ENCODE assay signal across 8 mouse cellular contexts in the genomic region with DNA sequence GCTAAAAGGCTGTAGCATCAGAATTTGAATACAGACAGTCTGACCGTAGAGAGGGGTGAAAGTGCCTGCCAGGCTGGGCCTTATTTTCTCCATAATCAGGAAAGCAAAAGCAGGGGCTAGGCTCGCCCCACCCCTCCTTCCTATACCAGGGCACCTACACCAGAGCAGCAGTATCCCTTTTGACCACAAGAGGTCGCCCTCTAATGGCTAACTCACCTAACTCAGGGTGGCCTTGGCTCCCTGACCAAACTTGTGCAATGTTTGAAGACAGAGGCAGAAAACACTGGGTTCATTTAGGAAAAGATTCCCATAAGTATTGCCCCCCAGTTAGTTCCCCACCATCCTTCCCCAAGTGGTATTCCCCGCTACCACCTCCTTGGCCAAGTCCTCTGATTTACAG. TPM values are rescaled to one million over a fixed set of nuclear protein-coding genes. Genes with fewer than 3 reads are reported as not detected.
A peak's percentile ranks its signal among the peaks of the same experiment; 100 is the strongest.
DNase-seq lines count a peak whose midpoint lies in the region; ATAC-seq lines count a peak whose summit lies in the region.
"Had no signal": no experiment of that assay in that cellular context is flagged by ENCODE, and none has a peak within 500 bp of the region (broad histone marks: within the 10 kb centered on the region; RNA-seq: fewer than 3 reads in every experiment).

No protein-coding gene starts in this region.

- peak; percentile 58; the same call in 1 of the 2 replicates for ATAC-seq in forebrain, embryonic 16.5 days
- ATAC-seq in midbrain, embryonic 13.5 days, result peak; percentile 71; the same call in 1 of the 2 replicates

- H3K27me3 ChIP-seq in forebrain, embryonic 16.5 days (replicated peaks; ENCODE audit: control insufficient read depth, insufficient read depth, low read length), result no peaks in the 10 kb centered on the region
- no peaks in the 10 kb centered on the region for H3K27me3 ChIP-seq in midbrain, embryonic 13.5 days

- H3K4me3 ChIP-seq in forebrain, embryonic 16.5 days (replicated peaks; ENCODE audit: low read length), result no peak overlapping the region
- no peak overlapping the region for H3K4me3 ChIP-seq in midbrain, embryonic 13.5 days (replicated peaks)
- H3K4me3 ChIP-seq: lung, embryonic 15.5 days had no signal

- H3K4me1 ChIP-seq in forebrain, embryonic 16.5 days (replicated peaks; ENCODE audit: control insufficient read depth, insufficient read depth, low read length), result no peaks in the 10 kb centered on the region; the same call in 1 of the 2 replicates
- 0 out of 2 replicates have a peak, but pooled peaks cover 3% of the 10 kb centered on the region for H3K4me1 ChIP-seq in midbrain, embryonic 13.5 days (replicated peaks)

- peak; percentile 63 for DNase-seq in Muller cell, postnatal 12 days (ENCODE audit: inconsistent ontology term)
- DNase-seq in c-Kit-positive CD71-positive TER-119-positive erythroid progenitor cells, embryonic 14.5 days (ENCODE audit: low spot score), result peak; percentile 75
- peak; percentile 95 for DNase-seq in hindlimb bud, embryonic 11.5 days (ENCODE audit: extremely low spot score, low read depth, low spot score)
- DNase-seq in left cerebral cortex, postnatal 4 days, result peak; percentile 91
- DNase-seq in right cerebral cortex, postnatal 4 days, result peak; percentile 86

- H3K4me2 ChIP-seq in forebrain, embryonic 16.5 days (ENCODE audit: low read length), result no peak overlapping the region
- H3K4me2 ChIP-seq in midbrain, embryonic 13.5 days (replicated peaks), result no peak overlapping the region
- H3K4me2 ChIP-seq: lung, embryonic 15.5 days had no signal

- intact Hi-C loops in left cerebral cortex, postnatal 4 days (cut with DNase I), result loop anchor here (1.0 to 5.0 kb wide), 2 partner anchors 144 to 162 kb away; partner anchors contain the start of genes Acyp1 and Zc2hc1c

- no peak overlapping the region for H3K9ac ChIP-seq in forebrain, embryonic 16.5 days (replicated peaks; ENCODE audit: low read depth, low read length)
- no peak overlapping the region for H3K9ac ChIP-seq in midbrain, embryonic 13.5 days (replicated peaks)
- H3K9ac ChIP-seq: lung, embryonic 15.5 days had no signal

- H3K36me3 ChIP-seq in forebrain, embryonic 16.5 days (ENCODE audit: control insufficient read depth, insufficient read depth), result no peaks in the 10 kb centered on the region
- peaks cover 8% of the 10 kb centered on the region; the same call in 1 of the 2 replicates for H3K36me3 ChIP-seq in midbrain, embryonic 13.5 days
- H3K36me3 ChIP-seq: lung, embryonic 15.5 days had no signal

- no peak overlapping the region for H3K27ac ChIP-seq in forebrain, embryonic 16.5 days (ENCODE audit: low read length)
- H3K27ac ChIP-seq in midbrain, embryonic 13.5 days, result no peak overlapping the region
- H3K27ac ChIP-seq: lung, embryonic 15.5 days had no signal

- WGBS in forebrain, embryonic 16.5 days, result 12% methylated on average over 4 of the region's 4 CpGs
- 14% methylated on average over 4 of the region's 4 CpGs for WGBS in midbrain, embryonic 13.5 days

- H3K9me3 ChIP-seq in forebrain, embryonic 16.5 days (ENCODE audit: control insufficient read depth, low read length), result no peaks in the 10 kb centered on the region
- H3K9me3 ChIP-seq in midbrain, embryonic 13.5 days, result no peaks in the 10 kb centered on the region
- H3K9me3 ChIP-seq: lung, embryonic 15.5 days had no signal

RNA-seq across cellular contexts. Expression of gene Rps6kl1, which starts 8.3 kb away (rescaled TPM):
- polyA plus RNA-seq in forebrain, embryonic 16.5 days (2015; fragmentation: Nextera tagmentation; extraction: Ambion mirVana), result 23.7 and 30.8 TPM in 2 replicates
- 10 to 100 TPM; 41.2 to 44.1 TPM for total RNA-seq in left cerebral cortex, postnatal 4 days (2021)
- 15.6 and 16.6 TPM in 2 replicates for polyA plus RNA-seq in midbrain, embryonic 13.5 days (2015; fragmentation: Nextera tagmentation; extraction: Ambion mirVana)

RNA-seq across cellular contexts. Expression of gene Dlst, which starts 32.2 kb away (rescaled TPM):
- 102 and 106 TPM in 2 replicates for polyA plus RNA-seq in forebrain, embryonic 16.5 days (2015; fragmentation: Nextera tagmentation; extraction: Ambion mirVana)
- 100 to 1,000 TPM; 157 to 166 TPM for total RNA-seq in left cerebral cortex, postnatal 4 days (2021)
- 98.6 and 104 TPM in 2 replicates for polyA plus RNA-seq in midbrain, embryonic 13.5 days (2015; fragmentation: Nextera tagmentation; extraction: Ambion mirVana)

RNA-seq across cellular contexts. Expression of gene Prox2, which starts 32.2 kb away (rescaled TPM):
- polyA plus RNA-seq in forebrain, embryonic 16.5 days (2015; fragmentation: Nextera tagmentation; extraction: Ambion mirVana), result 1.6 and 2.1 TPM in 2 replicates
- total RNA-seq in left cerebral cortex, postnatal 4 days (2021), result 1 to 10 TPM in 1 of 2 experiments, under 1 TPM in 1; 0.64 to 1.5 TPM
- polyA plus RNA-seq in midbrain, embryonic 13.5 days (2015; fragmentation: Nextera tagmentation; extraction: Ambion mirVana), result 1.8 and 2.8 TPM in 2 replicates

RNA-seq across cellular contexts. Expression of gene Pgf, which starts 34.8 kb away (rescaled TPM):
- 5.5 and 7.2 TPM in 2 replicates for polyA plus RNA-seq in forebrain, embryonic 16.5 days (2015; fragmentation: Nextera tagmentation; extraction: Ambion mirVana)
- total RNA-seq in left cerebral cortex, postnatal 4 days (2021), result 1 to 10 TPM; 5.1 to 6.4 TPM
- polyA plus RNA-seq in midbrain, embryonic 13.5 days (2015; fragmentation: Nextera tagmentation; extraction: Ambion mirVana), result 5.7 and 6.3 TPM in 2 replicates
